Mouse (Mus musculus) ES-Bruce4 (cell line): Measurements from ENCODE around the gene Slc10a1.

ENCODE experiments used
- CTCF ChIP-seq: IDR thresholded peaks from one replicate; pipeline ENCODE4 v1.8.1; 2011; ENCODE audit warnings: low read depth, low read length
- POLR2A ChIP-seq: IDR thresholded peaks from one replicate; pipeline ENCODE4 v1.8.1; 2011; ENCODE audit warnings: low read length; ENCODE audit not compliant: insufficient read depth

GRCm38 (mm10) chr12:80930141-80930540, 38.4 kb downstream of the Slc10a1 start:
- TF ChIP-seq CTCF (no peak), POLR2A (no peak)
